Mouse (Mus musculus): ENCODE results near the gene Zap70. TPM values are rescaled to one million over a fixed set of nuclear protein-coding genes. Genes with fewer than 3 reads are reported as not detected.
A peak's percentile ranks its signal among the peaks of the same experiment; 100 is the strongest.
"Not testable (repeated sequence)": the region's sequence is repeated elsewhere in the genome, so short reads cannot be mapped to it uniquely, and the experiment has no call there.

Gene Zap70
- total and polyA plus RNA-seq, 2 experiments from 2014 or later = 2.9 to 4.5 TPM

DNA sequence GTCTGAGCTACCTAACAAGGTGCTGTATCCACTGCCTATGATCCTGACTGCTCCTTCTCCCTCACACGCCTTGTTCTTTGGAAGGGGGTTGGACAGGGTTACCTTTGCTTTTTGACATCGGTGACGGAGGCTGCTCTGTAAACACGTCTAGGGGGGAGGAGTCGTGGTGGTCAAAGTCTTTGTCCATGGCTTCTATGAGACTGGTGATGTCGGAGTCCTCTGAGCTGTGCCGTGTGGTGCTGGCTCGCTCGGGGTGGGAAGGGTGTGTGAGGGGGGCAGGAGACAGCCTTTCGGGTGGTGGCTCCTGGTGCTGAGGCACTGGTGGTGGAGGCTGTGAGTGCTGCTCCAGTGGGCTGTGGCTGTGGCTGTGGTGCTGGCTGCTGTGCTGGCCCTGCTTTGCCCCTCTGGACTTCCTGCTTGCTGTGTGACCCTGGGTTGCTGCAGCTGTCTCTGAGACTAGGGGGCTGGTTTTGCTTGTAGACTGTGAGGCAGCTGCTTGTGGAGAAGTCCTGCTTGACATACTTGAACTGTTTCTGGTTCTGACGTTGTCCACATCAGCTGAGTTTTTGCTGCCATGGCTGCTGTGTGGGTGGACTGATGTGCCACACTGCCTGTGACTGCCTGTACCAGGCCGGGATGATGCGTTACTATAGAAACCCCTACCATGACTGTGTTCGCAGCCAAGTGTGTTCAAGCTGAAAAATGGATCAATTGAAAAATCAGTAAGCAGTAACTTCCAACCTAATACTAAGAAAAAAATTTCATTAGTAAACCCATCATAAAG is 46.4 kb downstream of the Zap70 start:
- WGBS = 91% methylated on average over 14 of the region's 14 CpGs
- H3K36me3 ChIP-seq (ENCODE audit: insufficient read depth) = peaks cover 88% of the 10 kb centered on the region

DNA sequence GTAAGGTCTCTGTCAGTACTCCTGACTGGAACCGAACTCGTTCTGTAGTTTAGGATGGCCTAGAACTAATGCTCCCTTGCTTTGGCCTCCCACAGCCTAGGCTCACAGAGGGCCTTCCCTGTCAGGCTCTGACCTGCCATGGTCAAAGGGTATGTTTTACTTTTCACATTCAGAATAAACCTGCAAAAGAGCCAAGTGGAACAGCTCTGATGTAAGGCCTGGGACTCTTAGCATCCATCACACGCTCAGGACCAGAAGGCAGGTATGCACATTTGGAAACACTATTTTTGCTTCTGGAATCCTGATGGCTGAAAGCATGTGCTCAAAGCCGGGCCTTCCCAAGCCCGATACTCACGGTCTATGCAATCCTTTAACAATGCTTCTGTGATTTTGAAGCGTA is 50.2 kb downstream of the Zap70 start:
- no peak overlapping the region for H3K9ac ChIP-seq
- H3K4me2 ChIP-seq (ENCODE audit: low read depth) = no peak overlapping the region
- H3K9me3 ChIP-seq (ENCODE audit: low read length) = no peaks in the 10 kb centered on the region
- no peak overlapping the region for H3K27ac ChIP-seq (ENCODE audit: low read depth, low read length)
- ATAC-seq (no peak), DNase-seq (no peak)
- no peaks in the 10 kb centered on the region for H3K27me3 ChIP-seq (ENCODE audit: insufficient read depth, low read length)
- no peak for TF ChIP-seq CTCF (IDR thresholded peaks at IDR 0.05; ENCODE audit: low read depth)
- H3K4me1 ChIP-seq (ENCODE audit: insufficient read depth) = no peaks in the 10 kb centered on the region
- no peak overlapping the region for H3K4me3 ChIP-seq (ENCODE audit: low read depth, low read length)
- 93% methylated on average over 7 of the region's 7 CpGs for WGBS
- peaks cover 80% of the 10 kb centered on the region for H3K36me3 ChIP-seq (ENCODE audit: insufficient read depth)

More for the DNA sequence above, 46.4 kb downstream of the Zap70 start:
- Histone ChIP-seq H3K4me3 (ENCODE audit: low read depth, low read length) (no peak overlapping the region), H3K27me3 (ENCODE audit: insufficient read depth, low read length) (no peaks in the 10 kb centered on the region), H3K4me2 (ENCODE audit: low read depth) (no peak overlapping the region), H3K27ac (ENCODE audit: low read depth, low read length) (no peak overlapping the region), H3K9ac (no peak overlapping the region), H3K9me3 (ENCODE audit: low read length) (no peaks in the 10 kb centered on the region), H3K4me1 (ENCODE audit: insufficient read depth) (no peaks in the 10 kb centered on the region)
- TF ChIP-seq CTCF (IDR thresholded peaks at IDR 0.05; ENCODE audit: low read depth) = no peak
- no peak for ATAC-seq
- DNase-seq = no peak

DNA sequence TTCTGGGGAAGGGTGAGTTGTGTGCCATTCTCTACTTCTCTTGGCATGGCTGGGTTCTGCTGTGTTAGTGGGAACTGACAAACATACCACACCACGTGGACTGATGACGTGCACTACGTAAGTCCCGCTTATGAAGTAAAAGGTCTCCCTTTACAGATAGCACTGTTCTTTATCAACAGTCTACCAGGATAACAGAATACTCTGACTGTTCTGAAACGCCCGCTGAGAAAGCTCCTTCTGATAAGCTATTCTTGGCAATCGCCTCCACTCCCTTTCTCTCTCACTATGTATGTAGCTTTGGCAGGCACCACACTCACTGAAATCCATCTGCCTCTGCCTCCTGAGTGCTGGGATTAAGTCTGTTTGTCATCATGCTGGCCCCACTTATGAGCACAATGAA is 51.8 kb downstream of the Zap70 start:
- Histone ChIP-seq H3K4me2 (ENCODE audit: low read depth) (no peak overlapping the region), H3K4me3 (ENCODE audit: low read depth, low read length) (no peak overlapping the region), H3K9ac (no peak overlapping the region), H3K27me3 (ENCODE audit: insufficient read depth, low read length) (no peaks in the 10 kb centered on the region), H3K36me3 (ENCODE audit: insufficient read depth) (peaks cover 79% of the 10 kb centered on the region), H3K27ac (ENCODE audit: low read depth, low read length) (peak overlapping the region; percentile 77), H3K4me1 (ENCODE audit: insufficient read depth) (no peaks in the 10 kb centered on the region), H3K9me3 (ENCODE audit: low read length) (no peaks in the 10 kb centered on the region)
- DNase-seq (peak; percentile 78), ATAC-seq (peak; percentile 90)
- no peak for TF ChIP-seq CTCF (IDR thresholded peaks at IDR 0.05; ENCODE audit: low read depth)
- whole genome bisulfite sequencing = 56% methylated on average over 7 of the region's 7 CpGs

DNA sequence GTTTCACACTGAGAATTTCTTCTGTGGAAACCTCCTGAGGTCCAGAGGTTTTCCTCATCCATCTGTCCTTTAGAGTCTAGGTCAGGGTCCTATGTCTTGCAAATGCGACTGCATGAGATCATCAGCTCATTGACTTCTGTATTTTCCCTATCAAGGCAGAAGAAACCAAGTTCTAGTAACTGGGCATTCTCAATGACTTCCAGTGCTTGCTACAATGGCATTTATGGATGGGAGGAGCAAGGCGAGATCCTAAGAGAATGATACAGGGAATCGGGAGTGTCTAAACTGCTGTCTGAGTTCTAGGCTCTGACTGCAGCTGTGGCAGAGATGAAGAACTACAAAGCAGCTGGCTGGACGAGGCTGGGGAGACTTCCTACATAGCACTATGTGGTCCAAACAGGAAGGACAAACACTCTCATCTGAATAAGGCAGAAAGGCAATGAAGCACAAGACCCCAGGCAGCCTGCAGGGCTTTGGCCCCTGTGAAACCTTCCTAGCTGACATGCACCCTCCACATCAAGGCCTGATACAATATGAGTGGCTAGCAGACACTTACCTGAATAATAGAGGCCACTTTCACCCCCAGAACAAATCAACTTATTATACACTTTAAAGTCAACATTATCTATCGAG is 52.8 kb downstream of the Zap70 start:
- no peak for TF ChIP-seq CTCF (IDR thresholded peaks at IDR 0.05; ENCODE audit: low read depth)
- H3K9ac ChIP-seq = no peak overlapping the region
- no peaks in the 10 kb centered on the region for H3K27me3 ChIP-seq (ENCODE audit: insufficient read depth, low read length)
- no peak for ATAC-seq
- WGBS = 82% methylated on average over 5 of the region's 5 CpGs
- peak overlapping the region; percentile 77 for H3K27ac ChIP-seq (ENCODE audit: low read depth, low read length)
- H3K9me3 ChIP-seq (ENCODE audit: low read length) = no peaks in the 10 kb centered on the region
- peaks cover 77% of the 10 kb centered on the region for H3K36me3 ChIP-seq (ENCODE audit: insufficient read depth)
- no peak overlapping the region for H3K4me2 ChIP-seq (ENCODE audit: low read depth)
- H3K4me1 ChIP-seq (ENCODE audit: insufficient read depth) = no peaks in the 10 kb centered on the region
- DNase-seq = peak; percentile 26
- no peak overlapping the region for H3K4me3 ChIP-seq (ENCODE audit: low read depth, low read length)

DNA sequence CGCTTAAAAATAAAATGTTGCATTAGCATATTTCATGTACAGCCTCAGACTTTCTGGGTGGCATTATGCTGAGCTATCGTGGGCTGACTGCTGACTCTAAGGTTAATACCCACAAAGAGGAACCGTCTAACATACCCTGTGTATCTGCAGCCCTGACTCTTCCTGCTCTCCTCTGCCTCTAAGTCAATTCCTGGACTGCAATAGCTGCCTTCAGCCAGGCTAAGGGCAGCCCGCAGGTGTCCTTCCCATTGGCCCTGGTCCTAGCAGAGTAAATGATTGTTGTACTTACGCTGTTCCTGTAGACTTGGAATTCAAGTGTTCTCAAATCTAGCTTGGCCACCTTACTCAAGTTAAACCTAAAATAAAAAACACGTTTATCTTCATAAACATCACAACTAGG is 53.6 kb downstream of the Zap70 start:
- Histone ChIP-seq H3K27me3 (ENCODE audit: insufficient read depth, low read length) (no peaks in the 10 kb centered on the region), H3K9me3 (ENCODE audit: low read length) (no peaks in the 10 kb centered on the region), H3K4me3 (ENCODE audit: low read depth, low read length) (no peak overlapping the region), H3K4me2 (ENCODE audit: low read depth) (no peak overlapping the region), H3K4me1 (ENCODE audit: insufficient read depth) (no peaks in the 10 kb centered on the region), H3K36me3 (ENCODE audit: insufficient read depth) (peaks cover 76% of the 10 kb centered on the region), H3K9ac (no peak overlapping the region), H3K27ac (ENCODE audit: low read depth, low read length) (no peak overlapping the region)
- no peak for TF ChIP-seq CTCF (IDR thresholded peaks at IDR 0.05; ENCODE audit: low read depth)
- 91% methylated on average over 6 of the region's 6 CpGs for WGBS
- ATAC-seq = no peak
- no peak for DNase-seq

DNA sequence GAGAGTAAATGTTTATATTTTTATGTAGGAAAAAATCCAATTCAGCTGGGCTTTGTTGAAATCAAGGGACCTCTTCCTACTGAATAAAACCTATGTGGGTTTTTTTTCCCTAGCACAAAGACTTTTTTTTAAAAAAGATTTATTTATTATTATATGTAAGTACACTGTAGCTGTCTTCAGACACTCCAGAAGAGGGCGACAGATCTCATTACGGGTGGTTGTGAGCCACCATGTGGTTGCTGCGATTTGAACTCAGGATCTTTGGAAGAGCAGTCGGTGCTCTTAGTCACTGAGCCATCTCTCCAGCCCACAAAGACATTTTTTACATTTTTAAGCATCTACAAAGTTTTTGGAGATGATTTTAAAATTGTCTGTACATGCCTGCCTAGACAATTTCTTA is 60.3 kb downstream of the Zap70 start:
- not testable (repeated sequence) for ATAC-seq; H3K4me1 ChIP-seq (ENCODE audit: insufficient read depth); H3K27me3 ChIP-seq (ENCODE audit: insufficient read depth, low read length); H3K9me3 ChIP-seq (ENCODE audit: low read length); H3K9ac ChIP-seq; DNase-seq; H3K4me2 ChIP-seq (ENCODE audit: low read depth); H3K27ac ChIP-seq (ENCODE audit: low read depth, low read length); H3K4me3 ChIP-seq (ENCODE audit: low read depth, low read length)
- peaks cover 69% of the 10 kb centered on the region for H3K36me3 ChIP-seq (ENCODE audit: insufficient read depth)
- TF ChIP-seq CTCF (IDR thresholded peaks at IDR 0.05; ENCODE audit: low read depth) = peak; percentile 21; the same call in 1 of the 2 replicates
- WGBS = 87% methylated on average over 4 of the region's 4 CpGs

DNA sequence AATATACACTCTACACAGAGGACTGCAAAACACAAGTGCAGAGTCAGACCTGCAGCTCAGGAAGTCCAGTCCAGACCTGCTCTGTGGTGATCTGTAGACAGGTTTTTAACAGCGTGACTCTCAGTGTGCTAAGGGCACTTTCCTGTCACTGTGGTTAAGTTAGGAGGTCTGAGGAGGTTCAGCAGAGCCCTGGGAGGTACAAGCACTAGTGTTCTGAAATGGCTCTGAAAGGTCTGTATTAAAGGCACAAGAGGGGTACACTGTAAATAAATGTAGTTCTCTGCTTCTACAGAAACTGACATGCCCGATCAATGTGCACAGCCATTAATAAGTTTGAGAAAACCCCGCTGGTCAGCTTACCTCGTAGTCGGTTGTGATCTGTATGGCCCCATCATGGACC is 62.8 kb downstream of the Zap70 start:
- Histone ChIP-seq H3K27ac (ENCODE audit: low read depth, low read length) (no peak overlapping the region), H3K9ac (no peak overlapping the region), H3K27me3 (ENCODE audit: insufficient read depth, low read length) (no peaks in the 10 kb centered on the region), H3K4me3 (ENCODE audit: low read depth, low read length) (no peak overlapping the region), H3K9me3 (ENCODE audit: low read length) (no peaks in the 10 kb centered on the region), H3K4me1 (ENCODE audit: insufficient read depth) (no peaks in the 10 kb centered on the region), H3K36me3 (ENCODE audit: insufficient read depth) (peaks cover 57% of the 10 kb centered on the region), H3K4me2 (ENCODE audit: low read depth) (no peak overlapping the region)
- no peak for TF ChIP-seq CTCF (IDR thresholded peaks at IDR 0.05; ENCODE audit: low read depth)
- ATAC-seq (no peak), DNase-seq (no peak)
- WGBS = 97% methylated on average over 5 of the region's 5 CpGs
